Mouse (Mus musculus): Measurements from ENCODE around the gene Atoh8. TPM values are rescaled to one million over a fixed set of nuclear protein-coding genes. Genes with fewer than 3 reads are reported as not detected.
A peak's percentile ranks its signal among the peaks of the same experiment; 100 is the strongest.

Gene Atoh8
- total and polyA plus RNA-seq, 3 experiments = 0.23 to 5.0 (median 1.6) TPM

DNA sequence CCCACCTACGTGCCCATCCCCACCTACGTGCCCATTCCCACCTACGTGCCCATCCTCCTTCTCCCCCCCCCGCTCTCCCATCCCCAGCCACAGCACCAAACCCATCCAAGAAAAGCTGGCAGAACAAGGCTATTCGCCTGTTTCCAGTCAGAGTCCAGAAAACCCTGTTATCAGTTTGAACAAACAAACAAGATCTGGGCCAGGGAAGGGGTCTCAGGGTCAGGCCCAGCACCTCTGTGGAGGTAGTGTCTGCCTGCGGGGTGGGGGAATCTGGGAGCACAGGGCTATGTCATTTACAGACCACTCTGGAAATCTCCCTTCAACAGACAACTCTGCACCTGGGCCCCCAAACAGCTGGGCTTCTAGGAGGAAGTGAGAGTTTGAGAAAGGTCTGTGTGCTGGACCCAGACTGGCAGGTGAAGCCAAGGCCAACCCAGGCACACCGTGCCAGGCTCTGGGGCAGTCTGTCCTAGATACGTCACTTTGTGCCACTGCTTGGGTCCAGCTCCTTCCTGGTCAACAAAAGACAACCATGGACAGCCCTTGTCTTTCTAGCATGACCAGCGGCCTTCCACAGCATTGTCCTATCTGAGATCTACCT lies 7.6 kb downstream of the Atoh8 start:
- Histone ChIP-seq H3K4me2 (ENCODE audit: insufficient read depth, low read depth, poor library complexity, severe bottlenecking) (no peak overlapping the region; the same call in 1 of the 2 replicates), H3K9ac (ENCODE audit: insufficient read depth, low read depth) (no peak overlapping the region), H3K36me3 (replicated peaks in 1 of 2; ENCODE audit: control insufficient read depth in 1 of 2, insufficient read depth in 1 of 2, low read length in 1 of 2) (peaks cover 0 to 3% of the 10 kb centered on the region in 2 experiments), H3K27ac (ENCODE audit: insufficient read depth, low read depth) (no peak overlapping the region), H3K9me3 (replicated peaks; ENCODE audit: low read length) (peaks cover 3% of the 10 kb centered on the region), H3K79me2 (replicated peaks; ENCODE audit: control insufficient read depth, extremely low read depth, insufficient read depth, poor library complexity, severe bottlenecking) (no peaks in the 10 kb centered on the region), H3K27me3 (replicated peaks) (peaks cover 75% of the 10 kb centered on the region), H3K4me3 (replicated peaks in 1 of 3; ENCODE audit: low read depth in 2 of 3, low read length in 2 of 3, poor library complexity in 1 of 3) (no peak overlapping the region), H3K4me1 (ENCODE audit: control insufficient read depth in 1 of 2, insufficient read depth in 2 of 2) (peaks cover 32 to 47% of the 10 kb centered on the region in 2 experiments)
- no peak for DNase-seq (ENCODE audit: extremely low read depth)
- TF ChIP-seq MAFK (IDR thresholded peaks at IDR 0.05; ENCODE audit: insufficient replicate concordance, low read length) = peak; percentile 55; the same call in 1 of the 2 replicates
- TF ChIP-seq IRF4 (IDR thresholded peaks at IDR 0.05; ENCODE audit: low read depth, low read length) = peak; percentile 97
- TF ChIP-seq MAZ (IDR thresholded peaks at IDR 0.05; ENCODE audit: low read depth, low read length) = peak; percentile 41; the same call in 1 of the 2 replicates
- peak; percentile 88 for TF ChIP-seq ETS1 (conservative IDR thresholded peaks at IDR 0.05; ENCODE audit: low read depth, low read length)
- peak; percentile 62; the same call in 1 of the 2 replicates for TF ChIP-seq BHLHE40 (IDR thresholded peaks at IDR 0.05; ENCODE audit: low read depth, low read length)
- TF ChIP-seq RCOR1 (conservative IDR thresholded peaks at IDR 0.05; ENCODE audit: low read depth, low read length) = peak; percentile 92; the same call in 1 of the 2 replicates
- TF ChIP-seq SMC3 (IDR thresholded peaks at IDR 0.05; ENCODE audit: low read depth, low read length) = no peak
- 0 out of 2 replicates have a peak, but pooled peaks have one; percentile 22 for TF ChIP-seq MYC (IDR thresholded peaks at IDR 0.05; ENCODE audit: low read depth, low read length)
- peak; percentile 100 for TF ChIP-seq TCF12 (IDR thresholded peaks at IDR 0.05; ENCODE audit: low read depth, low read length)
- no peak for TF ChIP-seq HCFC1 (IDR thresholded peaks at IDR 0.05; ENCODE audit: low read depth, low read length)
- peak; percentile 95 for TF ChIP-seq EP300 (IDR thresholded peaks at IDR 0.05; ENCODE audit: low read length)
- TF ChIP-seq CHD2 (IDR thresholded peaks at IDR 0.05; ENCODE audit: low read length) = peak; percentile 52; the same call in 1 of the 2 replicates
- TF ChIP-seq JUND (conservative IDR thresholded peaks at IDR 0.05; ENCODE audit: low read depth, low read length) = no peak
- TF ChIP-seq UBTF (IDR thresholded peaks at IDR 0.05; ENCODE audit: low read depth, low read length) = no peak
- TF ChIP-seq SIN3A (IDR thresholded peaks at IDR 0.05; ENCODE audit: low read length) = peak; percentile 49; the same call in 1 of the 2 replicates
- in situ Hi-C loops (cut with MboI; ENCODE audit: low pct_ligation_motif_present, low pct_unique_long_range_greater_than_20kb, low sequenced_read_pairs) = no loop called here
- dilution Hi-C loops (cut with MboI; ENCODE audit: extremely low pct_ligation_motif_present, extremely low pct_unique_long_range_greater_than_20kb, low sequenced_read_pairs) = no loop called here

DNA sequence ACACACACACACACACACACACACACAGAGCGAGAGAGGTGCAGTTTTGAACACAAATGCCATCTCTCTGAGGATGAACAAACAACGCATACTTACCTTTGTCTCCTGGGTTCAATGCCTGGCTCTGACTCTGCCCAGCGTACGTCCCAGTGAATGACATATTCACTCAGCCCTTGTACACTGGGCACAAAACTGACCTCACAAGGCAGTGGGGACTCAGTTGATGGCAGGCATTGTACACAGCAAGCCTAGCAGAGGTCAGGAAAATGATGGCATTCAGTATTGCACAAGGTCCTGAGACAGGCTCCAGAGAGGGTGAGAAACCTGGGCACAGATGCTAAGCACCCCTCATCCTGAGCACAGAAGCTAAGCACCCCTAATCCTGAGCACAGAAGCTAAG lies 8.4 kb downstream of the Atoh8 start:
- Histone ChIP-seq H3K9ac (ENCODE audit: insufficient read depth, low read depth) (no peak overlapping the region), H3K4me2 (ENCODE audit: insufficient read depth, low read depth, poor library complexity, severe bottlenecking) (no peak overlapping the region), H3K36me3 (replicated peaks in 1 of 2; ENCODE audit: control insufficient read depth in 1 of 2, insufficient read depth in 1 of 2, low read length in 1 of 2) (peaks cover 0 to 3% of the 10 kb centered on the region in 2 experiments), H3K4me3 (replicated peaks in 1 of 3; ENCODE audit: low read depth in 2 of 3, low read length in 2 of 3, poor library complexity in 1 of 3) (no peak overlapping the region), H3K27ac (ENCODE audit: insufficient read depth, low read depth) (no peak overlapping the region), H3K9me3 (replicated peaks; ENCODE audit: low read length) (peaks cover 3% of the 10 kb centered on the region), H3K27me3 (replicated peaks) (peaks cover 76% of the 10 kb centered on the region), H3K4me1 (ENCODE audit: control insufficient read depth in 1 of 2, insufficient read depth in 2 of 2) (peaks cover 28 to 46% of the 10 kb centered on the region in 2 experiments), H3K79me2 (replicated peaks; ENCODE audit: control insufficient read depth, extremely low read depth, insufficient read depth, poor library complexity, severe bottlenecking) (no peaks in the 10 kb centered on the region)
- no peak for TF ChIP-seq USF2 (conservative IDR thresholded peaks at IDR 0.05; ENCODE audit: low read depth, low read length)
- no peak for TF ChIP-seq ZNF384 (IDR thresholded peaks at IDR 0.05; ENCODE audit: low read depth, low read length)
- no peak for TF ChIP-seq PAX5 (IDR thresholded peaks at IDR 0.05; ENCODE audit: low read length)
- no peak for TF ChIP-seq RCOR1 (conservative IDR thresholded peaks at IDR 0.05; ENCODE audit: low read depth, low read length)
- no peak for DNase-seq (ENCODE audit: extremely low read depth)
- dilution Hi-C loops (cut with MboI; ENCODE audit: extremely low pct_ligation_motif_present, extremely low pct_unique_long_range_greater_than_20kb, low sequenced_read_pairs) = no loop called here
- in situ Hi-C loops (cut with MboI; ENCODE audit: low pct_ligation_motif_present, low pct_unique_long_range_greater_than_20kb, low sequenced_read_pairs) = no loop called here

Measured in CH12.LX (cell line).